Comparison of ENCODE assay signal across 10 mouse cellular contexts in genomic region chr1:33758488-33758887, GRCm38 (mm10). TPM values are rescaled to one million over a fixed set of nuclear protein-coding genes. Genes with fewer than 3 reads are reported as not detected.
DNase-seq lines count a peak whose midpoint lies in the region; ATAC-seq and TF ChIP-seq lines count a peak whose summit lies in the region.
"Had no signal": no experiment of that assay in that cellular context is flagged by ENCODE, and none has a peak within 500 bp of the region (broad histone marks: within the 10 kb centered on the region; RNA-seq: fewer than 3 reads in every experiment).

No protein-coding gene starts in this region.

- H3K4me3 ChIP-seq in embryonic fibroblast, embryonic 13.5 days (ENCODE audit: insufficient read depth, low read length): no peak overlapping the region

- peak overlapping the region; percentile 53; the same call in 1 of the 2 replicates for H3K27ac ChIP-seq in embryonic fibroblast, embryonic 13.5 days (ENCODE audit: insufficient read depth, low read length)
- H3K27ac ChIP-seq: embryonic facial prominence, embryonic 12.5 days had no signal

- TF ChIP-seq CTCF in embryonic fibroblast, embryonic 13.5 days (IDR thresholded peaks at IDR 0.05; ENCODE audit: borderline replicate concordance, insufficient read depth, low read length): no peak

- peaks cover 4% of the 10 kb centered on the region; the same call in 1 of the 2 replicates for H3K4me1 ChIP-seq in embryonic fibroblast, embryonic 13.5 days (ENCODE audit: control insufficient read depth, insufficient read depth, low read length)

- peak; percentile 4 for DNase-seq in kidney, adult 18-20 months
- no peak for DNase-seq in kidney, postnatal 4 days
- DNase-seq in MEL-GATA-1-ER (ENCODE audit: extremely low read depth, low read depth): peak; percentile 42
- no peak for DNase-seq in cerebellum, postnatal 14 days
- no peak for DNase-seq in kidney, adult 9 months
- no peak for DNase-seq in ovary, adult 18-20 months (ENCODE audit: low spot score)
- DNase-seq: lung, adult 2 months had no signal

- peak; percentile 49 for ATAC-seq in megakaryocyte progenitor cell, adult 5-6 weeks (replicated peaks; ENCODE audit: poor library complexity)

- TF ChIP-seq POLR2A in embryonic fibroblast, embryonic 13.5 days (IDR thresholded peaks at IDR 0.05; ENCODE audit: low read depth, low read length): no peak

RNA-seq across cellular contexts. Expression of gene Bag2, which starts 0.9 kb away (rescaled TPM):
- polyA plus RNA-seq in embryonic fibroblast, embryonic 13.5 days (2011; ENCODE audit: insufficient read length, low read depth, missing spikeins): 45.0 and 71.6 TPM in 2 replicates
- total RNA-seq in megakaryocyte progenitor cell, adult 5-6 weeks (2015): 26.9 and 37.3 TPM in 2 replicates
- 26.0 and 26.3 TPM in 2 replicates for total RNA-seq in megakaryocyte progenitor cell, adult 5-6 weeks (2017)

RNA-seq across cellular contexts. Expression of gene Rab23, which starts 38.8 kb away (rescaled TPM):
- 77.8 and 107 TPM in 2 replicates for polyA plus RNA-seq in embryonic fibroblast, embryonic 13.5 days (2011; ENCODE audit: insufficient read length, low read depth, missing spikeins)
- total RNA-seq in megakaryocyte progenitor cell, adult 5-6 weeks (2015): 3.3 and 7.1 TPM in 2 replicates
- total RNA-seq in megakaryocyte progenitor cell, adult 5-6 weeks (2017): 1.1 and 3.0 TPM in 2 replicates

RNA-seq across cellular contexts. Expression of gene Zfp451, which starts 55.9 kb away (rescaled TPM):
- 43.6 and 51.1 TPM in 2 replicates for polyA plus RNA-seq in embryonic fibroblast, embryonic 13.5 days (2011; ENCODE audit: insufficient read length, low read depth, missing spikeins)
- total RNA-seq in megakaryocyte progenitor cell, adult 5-6 weeks (2015): 53.9 and 62.0 TPM in 2 replicates
- total RNA-seq in megakaryocyte progenitor cell, adult 5-6 weeks (2017): 19.9 and 24.9 TPM in 2 replicates

Comparison
In these comparisons a context has a peak if more than half of its experiments do, and no peak if none do; other contexts are left out.
1. DNase-seq: peak in kidney, adult 18-20 months (single experiment) and MEL-GATA-1-ER (single experiment); none in kidney, postnatal 4 days (0 of 2), cerebellum, postnatal 14 days (0 of 2), kidney, adult 9 months (single experiment) and ovary, adult 18-20 months (single experiment).